6 mouse cellular contexts compared by ENCODE assay signal in the genomic region with DNA sequence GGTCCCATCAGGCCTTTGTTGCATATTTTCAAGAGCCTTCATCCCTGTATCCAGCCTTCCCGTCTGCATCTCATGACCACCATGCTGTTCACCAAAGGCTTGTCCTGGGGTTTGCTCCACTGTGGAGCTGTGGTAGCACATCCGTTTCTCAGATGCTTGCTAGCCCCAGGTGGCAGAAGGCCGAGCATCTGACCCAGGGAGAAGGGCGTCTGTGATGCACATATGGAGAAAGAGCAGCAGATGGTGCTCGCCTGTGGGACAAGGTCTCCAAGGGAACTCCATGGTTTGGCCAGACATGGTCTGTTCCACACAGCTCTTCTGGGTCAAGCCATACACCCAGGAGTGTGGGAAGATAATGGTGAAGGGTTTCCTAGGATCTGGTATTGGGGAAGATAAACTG.
"Had no signal": no experiment of that assay in that cellular context is flagged by ENCODE, and none has a peak within 500 bp of the region (broad histone marks: within the 10 kb centered on the region; RNA-seq: fewer than 3 reads in every experiment).

No protein-coding gene starts in this region.

- DNase-seq: kidney, postnatal 25 days; lung, adult 2 months; lung, postnatal 36 days; right cerebral cortex, postnatal 14 days; thymus, adult 2 months; thymus, postnatal 25 days had no signal
